Mouse (Mus musculus): ENCODE data around the gene Mdk.

DNA sequence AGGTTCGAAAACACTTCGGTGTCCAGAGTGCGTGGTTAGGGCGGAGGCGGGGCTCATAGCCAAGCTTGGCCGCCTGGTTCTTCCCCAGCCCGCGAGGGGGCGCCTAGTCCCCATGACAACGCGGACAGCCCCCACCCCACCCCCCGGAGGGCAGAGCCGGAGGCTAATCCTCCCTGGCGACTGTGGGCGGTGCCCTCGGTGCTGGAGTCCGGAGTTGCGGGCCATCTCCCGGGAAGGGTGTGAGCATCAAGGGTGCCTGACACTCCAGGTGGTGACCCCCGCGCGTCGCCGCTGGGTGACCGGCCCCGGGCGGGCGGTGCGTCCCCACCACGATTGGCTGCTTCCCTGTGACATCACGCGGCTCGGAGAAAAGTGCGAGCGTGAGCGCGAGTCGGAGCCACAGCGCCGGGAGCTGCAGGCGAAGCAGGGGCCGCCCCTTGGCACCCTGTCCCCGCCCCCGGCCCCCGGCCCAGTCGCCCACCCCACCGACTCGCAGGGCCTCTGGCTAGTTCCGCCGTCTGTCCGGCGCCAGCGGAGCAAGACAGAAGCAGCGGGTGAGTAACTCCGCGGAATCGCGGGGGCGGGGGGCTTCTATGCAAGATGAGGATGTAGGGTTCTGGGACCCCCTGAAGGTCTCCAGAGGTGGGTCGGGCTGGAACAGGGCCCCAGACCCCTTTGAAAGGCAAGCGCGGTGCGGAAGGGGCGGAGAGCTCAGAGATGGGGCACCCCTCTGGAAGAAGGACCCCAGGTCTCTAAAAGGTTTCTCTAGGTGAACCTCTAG is 10.1 kb downstream of the Mdk start:
- TF ChIP-seq GATA1 (IDR thresholded peaks at IDR 0.05; ENCODE audit: borderline replicate concordance, low read length) (no peak), FLI1 (IDR thresholded peaks at IDR 0.05; ENCODE audit: low read length) (no peak)
